Mouse (Mus musculus) brain, embryonic 14.5 days (tissue): Measurements from ENCODE around the gene Ezh1. TPM values are rescaled to one million over a fixed set of nuclear protein-coding genes. Genes with fewer than 3 reads are reported as not detected.

Experiments
- DNase-seq: peaks from one replicate; pipeline ENCODE4 v3.0.0-alpha.2; 2011; ENCODE audit warnings: low read depth
- CTCF ChIP-seq: fragments of 200-500 bp; IDR thresholded peaks from 2 replicates; pipeline ENCODE4 v1.5.1; 2012; ENCODE audit warnings: inconsistent platforms, mild to moderate bottlenecking, moderate library complexity, borderline replicate concordance; ENCODE audit not compliant: insufficient read depth, insufficient read length; ENCODE audit errors: extremely low read depth
- POLR2A ChIP-seq: fragments of 200-500 bp; IDR thresholded peaks from 2 replicates; pipeline ENCODE4 v1.6.1; 2012; ENCODE audit warnings: mild to moderate bottlenecking, inconsistent platforms, borderline replicate concordance; ENCODE audit not compliant: poor library complexity, insufficient read depth, insufficient read length, severe bottlenecking; ENCODE audit errors: extremely low read depth
- polyA plus RNA-seq: library from polyadenylated mRNA; depleted of rRNA; stranded (reverse); fragments of >200 nt; gene quantifications from 2 replicates; pipeline ENCODE4 v1.2.3, GENCODE M21; 2012

The Ezh1 gene
- polyA plus RNA-seq, 1 experiment = 27.2 TPM

DNA sequence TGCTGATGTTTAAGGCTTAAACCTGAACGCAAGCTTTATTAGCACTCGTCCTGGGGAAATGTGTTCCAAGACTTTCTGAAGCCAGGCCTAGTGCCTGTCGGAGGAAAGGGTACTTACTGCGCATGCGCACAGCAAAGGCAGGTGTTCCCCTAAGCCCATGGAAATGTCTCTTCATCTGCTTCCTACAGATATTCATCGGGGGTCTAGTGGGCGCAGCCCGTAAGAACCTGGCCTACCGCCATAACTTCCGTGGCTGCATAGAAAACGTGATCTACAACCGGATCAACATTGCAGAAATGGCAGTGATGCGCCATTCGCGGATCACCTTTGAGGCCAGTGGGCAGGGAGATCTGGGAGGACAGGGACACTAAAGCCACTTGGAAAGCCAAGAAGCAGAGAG is 47.0 kb downstream of the Ezh1 start:
- DNase-seq = no peak
- TF ChIP-seq CTCF (no peak), POLR2A (no peak)

DNA sequence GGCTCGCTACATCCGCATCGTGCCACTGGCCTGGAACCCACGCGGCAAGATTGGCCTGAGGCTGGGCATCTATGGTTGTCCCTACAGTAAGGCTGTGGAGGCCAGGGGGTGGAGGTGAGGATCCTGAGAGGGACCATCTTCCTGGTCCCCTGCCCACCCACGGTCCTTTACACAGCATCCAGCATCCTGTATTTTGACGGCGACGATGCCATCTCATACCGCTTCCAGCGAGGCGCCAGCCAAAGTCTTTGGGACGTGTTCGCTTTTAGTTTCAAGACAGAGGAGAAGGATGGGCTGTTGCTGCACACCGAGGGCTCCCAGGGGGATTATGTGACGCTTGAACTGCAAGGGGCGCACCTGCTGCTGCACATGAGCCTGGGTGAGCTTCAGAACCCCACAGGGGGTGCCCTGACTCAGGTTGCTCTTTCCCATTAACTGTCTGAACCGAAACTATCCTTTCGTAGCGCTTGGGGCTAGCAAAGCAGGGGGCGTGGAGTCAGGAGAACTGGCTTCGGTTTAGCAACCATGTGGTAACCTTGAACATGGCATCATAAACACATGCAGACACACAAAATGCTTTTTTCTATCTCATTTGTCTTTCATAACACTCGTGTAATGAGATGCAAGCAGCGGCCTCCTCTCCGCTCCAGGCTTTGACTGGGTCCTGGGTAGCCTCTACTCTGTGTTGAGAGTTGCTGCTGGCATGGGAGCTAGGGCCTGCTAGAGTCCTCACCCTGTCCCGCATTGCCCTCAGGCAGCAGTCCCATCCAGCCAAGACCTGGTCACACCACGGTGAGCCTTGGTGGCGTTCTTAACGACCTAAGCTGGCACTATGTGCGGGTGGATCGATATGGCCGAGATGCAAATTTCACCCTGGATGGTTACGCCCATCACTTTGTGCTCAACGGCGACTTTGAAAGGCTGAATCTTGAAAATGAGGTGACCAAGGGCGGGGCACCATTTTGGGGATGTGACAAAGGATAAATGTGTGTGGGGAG is 47.9 kb downstream of the Ezh1 start:
- no peak for TF ChIP-seq CTCF

DNA sequence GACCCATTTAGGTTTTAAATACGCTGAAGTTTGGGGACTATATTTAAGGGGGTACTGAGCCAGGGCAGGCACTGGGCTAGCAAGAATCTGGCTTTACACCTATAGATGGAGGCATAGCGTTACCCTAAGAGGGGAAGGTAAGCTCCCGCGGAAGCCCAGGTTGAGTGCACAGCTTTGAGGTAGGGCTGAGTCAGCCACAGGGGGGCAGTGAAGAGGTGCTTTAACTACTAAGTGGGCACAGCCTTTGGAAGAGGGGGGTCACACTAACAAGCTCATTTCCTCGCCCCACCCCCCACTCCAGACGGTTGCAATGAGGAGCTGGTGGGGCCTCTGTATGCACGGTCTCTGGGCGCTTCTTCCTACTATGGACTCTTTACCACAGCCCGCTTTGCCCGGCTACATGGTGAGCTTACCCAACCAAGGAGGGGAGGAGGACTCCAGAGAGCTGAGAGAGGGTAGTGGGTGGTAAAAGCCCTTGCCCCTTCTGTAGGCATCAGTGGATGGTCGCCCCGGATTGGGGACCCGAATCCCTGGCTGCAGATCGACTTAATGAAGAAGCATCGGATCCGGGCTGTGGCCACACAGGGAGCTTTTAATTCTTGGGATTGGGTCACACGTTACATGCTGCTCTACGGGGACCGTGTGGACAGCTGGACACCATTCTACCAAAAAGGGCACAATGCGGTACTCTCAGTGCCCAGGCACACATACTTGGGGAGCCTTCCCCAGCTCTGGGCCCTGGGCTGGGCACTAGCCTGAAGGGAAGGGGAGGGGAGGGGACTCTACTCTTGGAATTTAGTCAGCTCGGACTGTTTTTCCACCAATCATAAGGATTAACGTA is 49.1 kb downstream of the Ezh1 start:
- peak; percentile 65 for DNase-seq
- TF ChIP-seq CTCF = peak; percentile 61; the same call in 1 of the 2 replicates
- no peak for TF ChIP-seq POLR2A

More for the DNA sequence above, 47.9 kb downstream of the Ezh1 start:
- no peak for DNase-seq

DNA sequence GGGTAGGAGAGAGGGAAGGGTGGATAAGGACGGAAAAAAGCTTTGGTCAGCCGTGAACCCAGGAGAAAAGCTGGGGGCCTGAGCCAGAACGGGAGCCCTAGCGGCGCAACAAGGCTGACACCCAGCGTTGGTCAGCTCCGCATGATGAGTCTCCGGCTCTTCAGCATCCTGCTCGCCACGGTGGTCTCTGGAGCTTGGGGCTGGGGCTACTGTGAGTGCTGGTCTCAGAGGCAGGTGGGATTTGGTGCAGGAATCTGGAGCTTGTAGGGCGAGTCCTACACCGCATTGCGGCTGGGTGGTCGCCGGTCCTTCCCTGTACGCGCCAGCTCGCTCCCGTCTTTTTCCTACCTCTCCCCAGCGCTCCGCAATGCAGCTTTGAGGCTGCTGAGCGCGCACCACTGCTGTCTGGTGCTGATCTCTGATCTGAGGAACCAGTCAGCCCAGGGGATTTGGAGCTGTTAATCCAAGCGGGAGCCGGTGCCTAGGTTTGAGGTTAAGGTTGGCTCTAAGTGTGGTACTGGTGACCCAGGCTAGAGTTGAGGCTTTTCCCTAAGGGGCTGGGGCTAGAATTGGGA is 50.1 kb downstream of the Ezh1 start:
- TF ChIP-seq POLR2A (no peak), CTCF (peak; percentile 34; the same call in 1 of the 2 replicates)
- DNase-seq = peak; percentile 51

DNA sequence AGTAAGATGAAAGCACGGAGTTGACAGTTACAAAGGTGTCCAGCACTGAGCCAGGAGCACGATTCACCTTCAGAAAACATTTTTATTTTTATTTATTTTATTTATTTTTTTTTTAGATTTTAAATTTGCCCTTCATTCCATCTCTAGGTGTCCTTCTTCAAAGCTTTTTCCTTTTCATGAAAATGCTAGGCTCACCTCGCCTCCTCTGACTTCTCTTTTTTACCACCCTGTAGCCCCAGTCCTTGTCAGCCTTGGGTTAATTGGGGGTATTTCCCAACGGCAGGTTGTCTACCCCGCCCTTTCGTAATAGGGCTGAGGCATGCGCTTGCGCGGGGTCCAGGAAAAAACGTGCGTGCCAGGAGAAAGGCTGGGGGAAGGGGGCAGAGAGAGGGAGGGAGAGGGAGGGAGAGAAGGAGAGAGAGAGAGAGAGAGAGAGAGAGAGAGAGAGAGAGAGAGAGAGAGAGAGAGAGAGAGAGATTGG is 50.6 kb downstream of the Ezh1 start:
- TF ChIP-seq CTCF (no peak), POLR2A (no peak)
- DNase-seq = peak; percentile 59

DNA sequence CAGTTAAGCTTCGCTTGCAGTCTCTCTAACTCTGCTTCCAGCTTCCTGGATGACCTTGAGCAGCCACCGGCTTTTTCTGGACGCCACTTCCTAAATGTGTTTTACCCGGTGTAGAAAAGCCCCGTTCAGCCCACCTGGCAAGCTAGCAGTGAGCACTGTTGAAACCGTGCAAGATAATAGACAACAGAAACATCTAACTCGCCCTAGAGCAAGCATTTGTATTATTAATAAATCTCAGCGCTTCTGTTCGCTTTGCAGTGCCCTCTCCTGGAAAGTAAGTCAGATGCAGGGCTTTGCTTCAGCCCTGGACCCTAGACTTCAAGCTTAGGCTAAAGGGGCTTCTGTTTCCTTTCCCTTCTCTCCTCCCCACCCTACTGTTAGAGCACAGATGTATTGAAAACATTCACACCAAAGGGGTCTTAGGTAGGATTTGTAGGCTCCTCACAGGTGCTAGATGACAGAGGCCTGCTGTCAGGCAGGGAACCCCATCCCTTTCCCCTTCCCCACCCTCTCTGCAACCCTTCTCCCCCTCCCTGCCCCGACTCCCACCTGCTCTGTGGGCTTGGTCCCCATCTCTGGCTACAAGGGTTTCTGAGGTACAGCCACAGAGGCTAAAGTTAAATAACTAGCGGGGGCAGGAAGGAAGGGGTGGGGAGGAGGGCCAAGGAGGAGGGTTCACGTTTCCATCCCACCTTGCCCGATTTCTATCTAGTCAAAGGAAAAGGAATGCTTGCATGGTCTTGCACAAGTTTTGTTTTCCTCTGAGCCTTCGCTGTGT is 51.2 kb downstream of the Ezh1 start, which contains the start of gene Ccr10:
Ccr10 (minus strand) TSS at position 593 of the 778 bp plus-strand sequence.
- peak; percentile 53; the same call in 1 of the 2 replicates for TF ChIP-seq CTCF
- TF ChIP-seq POLR2A = no peak
- peak; percentile 68 for DNase-seq

DNA sequence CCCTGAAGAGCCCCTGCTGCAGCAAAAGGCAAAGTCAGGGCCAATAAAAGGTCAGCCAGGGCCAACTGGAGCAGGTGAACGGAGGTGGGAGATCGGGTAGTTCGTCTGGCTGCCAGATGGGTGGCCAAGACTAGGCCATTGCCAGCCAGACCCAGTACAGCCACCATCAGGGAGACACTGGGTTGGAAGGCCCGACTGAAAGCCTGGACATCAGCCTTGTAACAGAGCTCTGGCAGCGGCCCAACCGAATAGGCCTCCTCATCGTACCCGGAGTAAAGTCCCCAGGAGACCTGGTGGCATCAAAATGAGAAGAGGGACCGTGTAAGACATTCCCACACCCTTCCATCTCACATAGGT is 51.9 kb downstream of the Ezh1 start:
- TF ChIP-seq POLR2A = no peak
- no peak for TF ChIP-seq CTCF
- no peak for DNase-seq

DNA sequence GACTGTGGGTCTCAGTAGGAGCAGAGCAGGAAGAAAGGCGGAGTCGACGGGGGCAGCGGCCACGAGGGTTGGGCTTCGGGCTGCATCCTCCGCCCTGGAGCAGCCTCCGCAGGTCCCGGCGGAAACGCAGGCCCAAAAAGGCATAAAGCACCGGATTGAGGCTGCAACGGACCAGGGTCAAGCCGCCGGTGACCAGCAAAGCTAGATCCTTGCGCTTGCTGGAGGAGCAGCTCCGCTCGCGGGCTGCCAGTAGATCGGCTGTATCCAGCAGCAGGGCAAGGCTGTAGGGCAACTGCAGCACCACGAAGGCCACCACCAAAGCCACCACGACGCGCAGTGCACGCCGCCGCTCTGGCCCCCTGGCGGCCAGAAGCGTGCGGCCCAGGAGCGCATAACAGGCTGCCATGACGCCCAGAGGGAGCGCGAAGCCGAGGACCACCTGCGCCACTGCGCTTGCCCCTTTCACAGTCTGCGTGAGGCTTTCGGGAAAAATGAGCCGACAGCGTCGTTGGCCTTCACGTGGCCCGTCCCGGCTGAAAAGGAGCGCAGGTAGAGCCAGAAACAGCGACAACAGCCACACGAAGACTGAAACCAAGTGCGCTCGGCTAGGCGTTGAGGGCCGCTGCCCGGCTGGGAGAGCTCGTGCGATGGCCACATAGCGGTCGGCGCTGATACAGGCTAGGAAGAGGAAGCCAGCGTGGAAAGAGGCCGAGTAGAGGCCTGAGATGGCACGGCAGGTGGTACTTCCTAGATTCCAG is 52.5 kb downstream of the Ezh1 start:
- TF ChIP-seq POLR2A (no peak), CTCF (peak; percentile 91)
- peak; percentile 89 for DNase-seq

DNA sequence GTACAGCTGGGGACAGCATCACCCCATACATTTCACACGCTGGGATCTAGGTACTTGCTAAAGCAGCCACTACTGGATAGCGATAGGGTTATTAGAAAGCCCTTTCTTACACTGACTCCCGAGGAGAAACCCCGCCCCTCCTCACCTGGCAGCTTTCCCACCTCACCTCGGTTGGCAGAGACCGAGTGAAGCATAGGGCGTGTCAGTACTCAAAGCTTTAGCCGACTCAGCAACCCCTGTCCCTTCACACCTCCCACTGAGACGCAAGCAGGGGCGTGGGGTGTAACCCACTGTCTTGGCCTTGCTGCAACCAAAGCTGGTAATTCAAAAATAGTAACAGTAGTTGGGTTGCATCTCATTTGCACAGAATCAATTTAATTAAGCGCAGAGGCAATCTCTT is 53.2 kb downstream of the Ezh1 start:
- DNase-seq = no peak
- no peak for TF ChIP-seq POLR2A
- TF ChIP-seq CTCF = no peak

DNA sequence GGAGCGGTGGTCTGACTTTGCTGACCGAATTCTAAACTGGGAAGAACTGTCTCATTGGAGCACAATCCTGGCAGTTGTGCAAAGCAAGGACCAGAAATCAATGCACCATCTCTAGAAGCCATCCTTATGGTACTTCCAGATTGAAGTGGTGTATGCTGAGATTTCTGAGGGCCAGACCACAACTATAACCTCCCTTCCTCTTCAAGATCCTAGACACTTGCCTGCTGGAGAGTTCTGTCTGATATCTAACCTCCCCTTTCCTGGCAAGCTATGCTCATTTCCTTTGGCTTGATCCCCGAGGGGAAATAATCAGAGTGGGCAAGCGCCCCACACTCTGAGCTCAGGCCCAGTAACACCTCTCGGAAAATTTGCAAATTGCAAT is 53.8 kb downstream of the Ezh1 start:
- DNase-seq = no peak
- no peak for TF ChIP-seq CTCF
- TF ChIP-seq POLR2A = no peak
